Mouse (Mus musculus): Measurements from ENCODE around the gene Zfp184.

GRCm38 (mm10) chr13:21916056-21916455 is 28.8 kb upstream of the Zfp184 start:
- TF ChIP-seq GATA1 (IDR thresholded peaks at IDR 0.05; ENCODE audit: borderline replicate concordance, low read length) (no peak), FLI1 (IDR thresholded peaks at IDR 0.05; ENCODE audit: low read length) (no peak)
